Mouse (Mus musculus) heart, adult 2 months (tissue): Measurements from ENCODE around the gene Gm20532. TPM values are rescaled to one million over a fixed set of nuclear protein-coding genes. Genes with fewer than 3 reads are reported as not detected.

Experiments used
- DNase-seq, 2 experiments: peaks; one replicate each; pipeline ENCODE4 v3.0.0; 2021
- H3K27ac ChIP-seq: fragments of 200-600 bp; 2 replicates; pipeline ENCODE4 v1.8.1; 2022
- H3K27me3 ChIP-seq: fragments of 200-500 bp; 2 replicates; pipeline ENCODE4 v1.6.1; 2012; ENCODE audit warnings: mild to moderate bottlenecking, low read length, inconsistent platforms, mixed read lengths; ENCODE audit not compliant: control insufficient read depth, insufficient read depth
- H3K36me3 ChIP-seq: fragments of 200-500 bp; 2 replicates; pipeline ENCODE4 v1.6.1; 2012; ENCODE audit warnings: low read length, inconsistent platforms; ENCODE audit not compliant: control insufficient read depth, insufficient read depth
- H3K4me1 ChIP-seq: fragments of 200-500 bp; 2 replicates; pipeline ENCODE4 v1.6.1; 2011; ENCODE audit warnings: low read length; ENCODE audit not compliant: control insufficient read depth, insufficient read depth
- H3K4me3 ChIP-seq: fragments of 200-600 bp; 2 replicates; pipeline ENCODE4 v1.8.1; 2022
- H3K79me2 ChIP-seq: fragments of 200-500 bp; replicated peaks from 2 replicates; pipeline ENCODE4 v1.6.1; 2012; ENCODE audit warnings: mild to moderate bottlenecking, inconsistent platforms, low read length, moderate library complexity, mixed read lengths; ENCODE audit not compliant: control insufficient read depth, insufficient read depth
- H3K9ac ChIP-seq: fragments of 200-500 bp; 2 replicates; pipeline ENCODE4 v1.6.1; 2012; ENCODE audit warnings: low read depth, mild to moderate bottlenecking, control low read depth, inconsistent platforms, low read length, mixed read lengths
- CTCF ChIP-seq: fragments of 200-600 bp; IDR thresholded peaks from 2 replicates; pipeline ENCODE4 v1.8.1; 2022; ENCODE audit warnings: antibody characterized with exemption, mild to moderate bottlenecking, moderate library complexity
- EP300 ChIP-seq: fragments of 200-500 bp; IDR thresholded peaks from 2 replicates; pipeline ENCODE4 v1.6.1; 2011; ENCODE audit warnings: low read depth, low read length, control low read depth; ENCODE audit not compliant: insufficient read depth
- POLR2A ChIP-seq: fragments of 200-500 bp; IDR thresholded peaks from 2 replicates; pipeline ENCODE4 v1.6.1; 2011; ENCODE audit warnings: mild to moderate bottlenecking, low read depth, low read length, control low read depth; ENCODE audit not compliant: insufficient read depth
- WGBS: fragments of 180-500 bp; shearing (Covaris S2); methylation state at CpG from one replicate; pipeline ENCODE4 v1.1.7; 2018; 5-methylcytosine and 5-hydroxymethylcytosine counted together
- intact Hi-C: fragments of 180-260 bp; cut with DNase I; formaldehyde crosslinking; loops from one replicate; pipeline ENCODE4 v1.15.1; 2025
- polyA plus RNA-seq: library from polyadenylated mRNA; depleted of rRNA; stranded (reverse); fragments of >200 nt; gene quantifications from 2 replicates; pipeline ENCODE4 v1.2.3, GENCODE M21; 2012
- total RNA-seq, 2 experiments: library from RNA; stranded (reverse); gene quantifications; 2 replicates each; pipeline ENCODE4 v1.2.3; 2021

Gm20532 gene
- total and polyA plus RNA-seq, 3 experiments = not detected

GRCm38 (mm10) chr2:26593211-26594021 lies 7.0 kb downstream of the Gm20532 start:
- Histone ChIP-seq H3K4me3 (no peak overlapping the region), H3K36me3 (peaks cover 5% of the 10 kb centered on the region; the same call in 1 of the 2 replicates), H3K27me3 (no peaks in the 10 kb centered on the region), H3K27ac (no peak overlapping the region; the same call in 1 of the 2 replicates), H3K4me1 (no peaks in the 10 kb centered on the region; the same call in 1 of the 2 replicates), H3K79me2 (no peaks in the 10 kb centered on the region), H3K9ac (no peak overlapping the region)
- intact Hi-C loops = no loop called here
- no peak for TF ChIP-seq CTCF
- peak; percentile 25 for TF ChIP-seq POLR2A
- TF ChIP-seq EP300 = no peak
- DNase-seq = peak in 1 of 2 experiments; percentile 65
- 53% methylated on average over 9 of the region's 9 CpGs for WGBS

DNA sequence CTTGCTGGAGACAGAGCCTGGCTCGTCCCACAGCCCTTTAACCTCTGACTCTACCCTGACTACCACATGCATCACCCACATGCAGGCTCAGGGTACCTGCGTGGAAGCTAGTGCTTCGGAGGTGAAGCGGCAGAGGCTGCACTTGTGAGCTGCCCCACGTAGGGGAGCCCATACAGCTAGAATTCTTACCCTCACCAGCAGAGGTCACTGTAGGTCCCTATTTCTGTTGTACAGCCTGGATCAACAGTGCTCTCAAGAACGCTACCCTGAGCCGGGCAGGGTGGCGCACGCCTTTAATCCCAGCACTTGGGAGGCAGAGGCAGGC lies 7.5 kb downstream of the Gm20532 start:
- peak in 1 of 2 experiments; percentile 73 for DNase-seq
- H3K79me2 ChIP-seq = no peaks in the 10 kb centered on the region
- H3K27me3 ChIP-seq = no peaks in the 10 kb centered on the region
- intact Hi-C loops = no loop called here
- no peak overlapping the region for H3K4me3 ChIP-seq
- no peak overlapping the region for H3K9ac ChIP-seq
- no peaks in the 10 kb centered on the region; the same call in 1 of the 2 replicates for H3K4me1 ChIP-seq
- no peak overlapping the region; the same call in 1 of the 2 replicates for H3K27ac ChIP-seq
- H3K36me3 ChIP-seq = peaks cover 5% of the 10 kb centered on the region; the same call in 1 of the 2 replicates
- TF ChIP-seq POLR2A (peak; percentile 59; the same call in 1 of the 2 replicates), CTCF (peak; percentile 78), EP300 (peak; percentile 84)
- 40% methylated on average over 9 of the region's 9 CpGs for WGBS

- Histone ChIP-seq H3K27ac (no peak overlapping the region), H3K4me1 (no peaks in the 10 kb centered on the region; the same call in 1 of the 2 replicates), H3K36me3 (peaks cover 5% of the 10 kb centered on the region; the same call in 1 of the 2 replicates), H3K27me3 (no peaks in the 10 kb centered on the region), H3K79me2 (no peaks in the 10 kb centered on the region), H3K4me3 (no peak overlapping the region), H3K9ac (no peak overlapping the region)
- 54% methylated on average over 7 of the region's 7 CpGs for WGBS
- TF ChIP-seq POLR2A (peak; percentile 80), CTCF (no peak)
- intact Hi-C loops = no loop called here
- no peak for DNase-seq
Measured at GRCm38 (mm10) chr2:26594461-26594933, 8.1 kb downstream of the Gm20532 start.

- peak; percentile 51 to 55 for DNase-seq
- no peaks in the 10 kb centered on the region; the same call in 1 of the 2 replicates for H3K4me1 ChIP-seq
- TF ChIP-seq CTCF (no peak), EP300 (peak; percentile 4; the same call in 1 of the 2 replicates), POLR2A (peak; percentile 49)
- H3K79me2 ChIP-seq = no peaks in the 10 kb centered on the region
- H3K27ac ChIP-seq = no peak overlapping the region
- intact Hi-C loops = no loop called here
- no peaks in the 10 kb centered on the region for H3K27me3 ChIP-seq
- peaks cover 5% of the 10 kb centered on the region; the same call in 1 of the 2 replicates for H3K36me3 ChIP-seq
- H3K4me3 ChIP-seq = no peak overlapping the region
- 57% methylated on average over 6 of the region's 6 CpGs for WGBS
- H3K9ac ChIP-seq = no peak overlapping the region
Measured at GRCm38 (mm10) chr2:26594934-26595724, 8.7 kb downstream of the Gm20532 start.

GRCm38 (mm10) chr2:26595725-26596435 lies 9.4 kb downstream of the Gm20532 start:
- Histone ChIP-seq H3K9ac (no peak overlapping the region), H3K4me3 (no peak overlapping the region), H3K79me2 (no peaks in the 10 kb centered on the region), H3K4me1 (no peaks in the 10 kb centered on the region; the same call in 1 of the 2 replicates), H3K27ac (no peak overlapping the region), H3K36me3 (peaks cover 5% of the 10 kb centered on the region; the same call in 1 of the 2 replicates), H3K27me3 (no peaks in the 10 kb centered on the region)
- intact Hi-C loops = no loop called here
- peak in 1 of 2 experiments; percentile 31 for DNase-seq
- TF ChIP-seq POLR2A (no peak; the same call in 1 of the 2 replicates), EP300 (0 out of 2 replicates have a peak, but pooled peaks have one; percentile 3), CTCF (no peak)
- 52% methylated on average over 11 of the region's 11 CpGs for WGBS
